Mouse (Mus musculus) olfactory bulb, adult 2 months (tissue): ENCODE results near the gene Top2a. TPM values are rescaled to one million over a fixed set of nuclear protein-coding genes. Genes with fewer than 3 reads are reported as not detected.
A peak's percentile ranks its signal among the peaks of the same experiment; 100 is the strongest.

Experiments
- H3K27ac ChIP-seq: fragments of 200-500 bp; 2 replicates; pipeline ENCODE4 v1.5.1; 2012; ENCODE audit warnings: low read depth, low read length; ENCODE audit not compliant: insufficient read depth
- H3K4me1 ChIP-seq: fragments of 200-500 bp; 2 replicates; pipeline ENCODE4 v1.6.1; 2012; ENCODE audit warnings: low read length; ENCODE audit not compliant: control insufficient read depth, insufficient read depth
- H3K4me3 ChIP-seq: fragments of 200-500 bp; 2 replicates; pipeline ENCODE4 v1.5.1; 2012; ENCODE audit warnings: mild to moderate bottlenecking, low read depth, low read length, moderate library complexity; ENCODE audit not compliant: insufficient read depth
- CTCF ChIP-seq: fragments of 200-500 bp; IDR thresholded peaks from 2 replicates; pipeline ENCODE4 v1.5.1; 2012; ENCODE audit warnings: low read depth, mild to moderate bottlenecking, low read length, moderate library complexity; ENCODE audit not compliant: insufficient read depth
- POLR2A ChIP-seq: fragments of 200-500 bp; IDR thresholded peaks from 2 replicates; pipeline ENCODE4 v1.6.1; 2012; ENCODE audit warnings: mild to moderate bottlenecking, low read depth, low read length, moderate library complexity; ENCODE audit not compliant: insufficient read depth
- WGBS: fragments of 180-500 bp; shearing (Covaris S2); methylation state at CpG from one replicate; pipeline ENCODE4 v1.1.7; 2018; 5-methylcytosine and 5-hydroxymethylcytosine counted together
- polyA plus RNA-seq: library from polyadenylated mRNA; stranded (reverse); fragments of >200 nt; gene quantifications from 2 replicates; pipeline ENCODE4 v1.2.4, GENCODE M21; 2012; ENCODE audit warnings: low replicate concordance; ENCODE audit not compliant: missing spikeins, insufficient read depth, insufficient read length

The Top2a gene
- polyA plus RNA-seq, 1 experiment, result 288 TPM

GRCm38 (mm10) chr11:99024468-99025134, 612 bp upstream of the Top2a start:
- TF ChIP-seq POLR2A (no peak), CTCF (no peak)
- Histone ChIP-seq H3K4me3 (peak overlapping the region; percentile 47), H3K4me1 (peaks cover 10% of the 10 kb centered on the region), H3K27ac (no peak overlapping the region; the same call in 1 of the 2 replicates)
- 27% methylated on average over 18 of the region's 18 CpGs for WGBS

DNA sequence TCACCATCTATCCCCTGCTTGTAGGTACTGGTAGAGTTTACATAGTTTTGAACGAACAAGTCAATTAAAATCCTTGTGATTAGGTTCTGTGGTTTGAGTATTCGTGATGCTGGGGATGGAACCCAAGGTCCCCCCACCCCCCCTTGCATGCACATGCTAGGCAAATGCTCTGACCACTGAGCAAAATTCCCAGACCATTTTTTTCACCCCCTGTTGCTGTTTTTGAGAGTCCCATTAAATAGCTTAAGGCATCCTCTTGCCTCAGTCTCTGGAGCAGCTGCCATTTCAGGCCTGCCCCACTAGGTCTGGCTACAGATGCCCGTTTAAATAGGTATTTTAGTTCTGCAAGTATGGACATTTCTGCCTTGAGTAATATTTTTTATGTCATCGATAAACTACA, 895 bp downstream of the Top2a start:
- TF ChIP-seq CTCF (no peak), POLR2A (no peak)
- no peak overlapping the region for H3K4me3 ChIP-seq
- 7% methylated on average over 4 of the region's 4 CpGs for whole genome bisulfite sequencing
- H3K4me1 ChIP-seq, result peaks cover 10% of the 10 kb centered on the region
- no peak overlapping the region for H3K27ac ChIP-seq

DNA sequence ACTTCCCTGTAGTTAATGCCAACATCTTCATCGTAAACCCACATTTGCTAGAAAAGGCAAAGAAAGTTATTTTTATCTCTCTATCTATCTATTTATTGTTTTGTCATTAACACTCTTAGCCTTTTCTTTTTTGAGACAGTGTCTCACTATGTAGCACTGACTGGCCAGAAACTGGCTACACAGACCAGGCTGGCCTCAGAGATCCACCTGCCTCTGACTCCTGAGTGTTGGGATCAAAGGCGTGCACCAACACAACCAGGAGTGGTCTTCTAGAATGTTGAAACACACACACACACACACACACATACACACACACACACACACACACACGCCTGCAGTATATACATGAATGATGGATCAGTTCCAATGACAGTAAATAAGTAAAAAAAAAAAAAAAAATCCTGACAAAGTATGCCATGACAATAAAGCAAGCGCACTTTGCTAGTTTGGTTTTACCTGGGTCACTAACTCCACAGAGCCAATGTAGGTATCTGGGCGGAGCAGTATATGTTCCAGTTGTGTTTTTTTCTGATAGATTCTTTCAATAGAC, 1.5 kb downstream of the Top2a start:
- no peak overlapping the region for H3K27ac ChIP-seq
- TF ChIP-seq CTCF (no peak), POLR2A (no peak)
- H3K4me1 ChIP-seq, result peaks cover 10% of the 10 kb centered on the region
- no peak overlapping the region for H3K4me3 ChIP-seq
- 81% methylated on average over 5 of the region's 5 CpGs for WGBS

- Histone ChIP-seq H3K4me1 (peaks cover 10% of the 10 kb centered on the region), H3K4me3 (no peak overlapping the region), H3K27ac (no peak overlapping the region)
- TF ChIP-seq CTCF (no peak), POLR2A (no peak)
- 97% methylated on average over 6 of the region's 6 CpGs for WGBS
Observed at GRCm38 (mm10) chr11:99019844-99020243, 4.1 kb downstream of the Top2a start.

DNA sequence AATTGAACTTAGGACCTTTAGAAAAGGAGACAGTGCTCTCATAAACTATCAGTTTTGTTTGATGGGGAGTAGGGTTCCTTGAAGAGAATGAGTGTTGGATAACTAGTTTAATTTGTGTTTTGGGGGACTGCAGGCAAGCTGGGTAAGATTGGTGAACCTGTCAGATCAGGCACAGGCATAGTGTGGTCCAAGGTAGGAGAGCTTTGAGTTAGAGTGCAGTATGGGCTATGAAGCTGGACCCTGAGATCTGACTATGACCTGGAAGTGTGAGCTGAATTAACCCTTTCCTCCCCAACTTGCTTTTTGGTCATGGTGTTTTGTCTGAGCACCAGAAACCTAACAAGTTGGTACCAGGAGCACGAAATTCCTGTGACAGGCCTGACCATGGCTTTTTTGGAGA, 10.1 kb downstream of the Top2a start:
- 97% methylated on average over 1 of the region's 1 CpGs for WGBS

GRCm38 (mm10) chr11:99010706-99011105, 13.3 kb downstream of the Top2a start:
- Histone ChIP-seq H3K4me3 (no peak overlapping the region), H3K4me1 (no peaks in the 10 kb centered on the region), H3K27ac (no peak overlapping the region)
- 96% methylated on average over 5 of the region's 5 CpGs for WGBS
- TF ChIP-seq POLR2A (no peak), CTCF (no peak)

More for the DNA sequence above, 10.1 kb downstream of the Top2a start:
- Histone ChIP-seq H3K27ac (no peak overlapping the region), H3K4me3 (no peak overlapping the region), H3K4me1 (no peaks in the 10 kb centered on the region)
- no peak for TF ChIP-seq POLR2A
- no peak for TF ChIP-seq CTCF

DNA sequence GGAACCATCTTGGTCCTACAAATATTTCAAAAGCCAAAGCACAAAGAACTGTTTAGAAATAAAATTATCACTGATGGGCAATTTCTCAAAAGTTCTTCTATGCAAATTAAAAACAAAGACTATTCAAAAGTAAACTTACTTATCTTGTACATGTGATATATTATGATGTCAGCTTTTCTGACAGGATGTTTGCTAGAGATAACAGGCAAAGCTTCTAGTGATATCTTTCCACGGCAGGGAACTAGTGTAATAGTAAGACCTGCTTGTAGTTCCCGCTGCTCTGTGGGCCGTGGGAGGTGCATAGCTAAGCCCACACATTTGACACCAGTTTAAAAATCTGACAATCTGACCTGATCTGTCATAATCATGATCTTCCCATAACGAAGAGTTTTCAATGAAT, 13.9 kb downstream of the Top2a start:
- no peak for TF ChIP-seq POLR2A
- no peak for TF ChIP-seq CTCF
- Histone ChIP-seq H3K4me3 (no peak overlapping the region), H3K4me1 (no peaks in the 10 kb centered on the region), H3K27ac (no peak overlapping the region)
- WGBS, result 89% methylated on average over 4 of the region's 4 CpGs

- Histone ChIP-seq H3K27ac (no peak overlapping the region), H3K4me3 (no peak overlapping the region), H3K4me1 (no peaks in the 10 kb centered on the region)
- 87% methylated on average over 9 of the region's 9 CpGs for WGBS
- no peak for TF ChIP-seq POLR2A
- TF ChIP-seq CTCF, result no peak
Observed at GRCm38 (mm10) chr11:99006788-99007187, 17.2 kb downstream of the Top2a start.

DNA sequence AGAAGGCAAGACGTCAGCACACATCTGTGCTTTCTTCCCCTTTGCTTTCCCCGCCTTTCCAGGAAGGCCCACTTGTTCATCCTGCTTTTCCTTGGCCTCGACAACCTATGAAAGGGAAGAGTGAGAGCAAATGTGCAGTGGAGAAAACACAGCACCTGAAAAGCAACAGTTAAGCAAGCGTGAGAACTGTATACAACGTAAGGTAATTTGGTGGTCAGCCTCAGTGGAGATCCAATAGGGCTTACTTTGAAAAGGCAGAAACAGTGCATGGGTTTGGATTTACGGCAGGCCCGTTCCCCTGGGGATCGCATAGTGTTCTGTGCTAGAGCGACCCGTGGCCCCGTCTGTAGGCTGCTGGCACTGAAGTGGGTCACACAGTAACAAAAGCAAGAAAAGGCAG, 24.7 kb downstream of the Top2a start:
- WGBS, result 94% methylated on average over 11 of the region's 11 CpGs
- Histone ChIP-seq H3K4me3 (no peak overlapping the region), H3K4me1 (no peaks in the 10 kb centered on the region), H3K27ac (no peak overlapping the region)
- TF ChIP-seq POLR2A, result no peak
- no peak for TF ChIP-seq CTCF

DNA sequence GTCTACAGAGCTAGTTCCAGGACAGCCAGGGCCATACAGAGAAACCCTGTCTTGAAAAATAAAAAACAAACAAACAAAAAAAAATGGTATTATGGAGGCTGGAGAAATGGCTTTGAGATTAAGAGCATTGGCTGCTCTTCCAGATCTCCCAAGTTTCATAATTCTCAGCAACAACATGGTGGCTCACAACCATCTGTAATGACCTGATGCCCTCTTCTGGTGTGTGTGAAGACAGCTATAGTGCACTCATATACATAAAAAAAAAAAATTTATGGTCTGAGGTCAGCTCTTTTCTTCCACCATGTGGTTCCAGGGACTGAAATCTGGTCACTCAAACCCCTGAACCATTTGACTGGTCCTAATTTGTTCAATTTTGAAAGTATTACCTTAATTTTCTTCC, 25.2 kb downstream of the Top2a start:
- Histone ChIP-seq H3K27ac (no peak overlapping the region), H3K4me3 (no peak overlapping the region)
- TF ChIP-seq CTCF, result no peak

DNA sequence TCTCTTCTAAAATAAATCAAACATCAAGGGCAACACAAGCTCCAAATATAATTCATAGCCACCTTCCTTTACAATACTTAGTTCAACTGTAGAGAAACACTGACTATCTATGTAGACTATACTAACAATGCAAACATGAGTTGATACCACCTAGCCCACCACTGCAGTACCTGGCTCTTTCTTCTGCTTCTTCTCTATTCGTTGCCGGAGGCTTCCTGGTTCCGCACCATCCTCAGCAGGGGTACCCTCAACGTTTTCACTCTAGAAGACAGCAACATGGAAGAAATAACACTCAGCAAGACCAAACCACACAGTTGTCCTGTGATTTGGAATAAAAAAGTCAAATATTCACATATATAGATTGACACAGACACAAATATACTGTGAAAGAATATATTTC, 26.3 kb downstream of the Top2a start:
- 93% methylated on average over 4 of the region's 4 CpGs for WGBS
- Histone ChIP-seq H3K4me3 (no peak overlapping the region), H3K4me1 (no peaks in the 10 kb centered on the region), H3K27ac (no peak overlapping the region)
- TF ChIP-seq CTCF (no peak), POLR2A (no peak)

More for the DNA sequence above, 25.2 kb downstream of the Top2a start:
- no peaks in the 10 kb centered on the region for H3K4me1 ChIP-seq
